Mouse (Mus musculus) thymus, adult 2 months (tissue): ENCODE data around the gene Cog6.

Source experiments
- CTCF ChIP-seq: fragments of 200-500 bp; IDR thresholded peaks from 2 replicates; pipeline ENCODE4 v1.5.1; 2012; ENCODE audit warnings: mild to moderate bottlenecking, control low read depth, low read length, moderate library complexity, borderline replicate concordance; ENCODE audit not compliant: control insufficient read depth, poor library complexity, insufficient read depth; ENCODE audit errors: extremely low read depth
- POLR2A ChIP-seq: fragments of 200-500 bp; IDR thresholded peaks from 2 replicates; pipeline ENCODE4 v1.6.1; 2012; ENCODE audit warnings: mild to moderate bottlenecking, low read length, control low read depth, moderate library complexity; ENCODE audit not compliant: control insufficient read depth, poor library complexity, insufficient read depth; ENCODE audit errors: extremely low read depth

DNA sequence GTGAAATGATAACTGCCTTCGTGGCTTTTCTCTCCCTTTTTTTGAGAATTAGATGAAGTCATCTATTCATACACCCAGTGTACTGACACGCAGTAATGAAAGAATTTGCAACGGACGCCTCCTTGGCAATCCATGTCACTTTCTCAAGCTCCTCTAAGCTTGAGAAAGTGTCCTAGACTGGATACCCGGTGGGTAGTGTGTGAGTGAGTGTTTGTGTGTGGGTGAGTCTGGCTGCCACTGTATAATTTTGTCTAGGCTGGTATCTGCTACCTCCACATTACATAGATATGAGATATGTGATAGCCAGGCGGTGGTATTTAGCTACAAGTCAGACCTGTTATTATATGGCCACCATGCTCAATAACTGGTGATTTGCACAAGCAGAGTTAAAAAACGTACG lies 22.7 kb upstream of the Cog6 start:
- TF ChIP-seq POLR2A (no peak), CTCF (no peak)
